10 mouse cellular contexts compared by ENCODE assay signal in the genomic region with DNA sequence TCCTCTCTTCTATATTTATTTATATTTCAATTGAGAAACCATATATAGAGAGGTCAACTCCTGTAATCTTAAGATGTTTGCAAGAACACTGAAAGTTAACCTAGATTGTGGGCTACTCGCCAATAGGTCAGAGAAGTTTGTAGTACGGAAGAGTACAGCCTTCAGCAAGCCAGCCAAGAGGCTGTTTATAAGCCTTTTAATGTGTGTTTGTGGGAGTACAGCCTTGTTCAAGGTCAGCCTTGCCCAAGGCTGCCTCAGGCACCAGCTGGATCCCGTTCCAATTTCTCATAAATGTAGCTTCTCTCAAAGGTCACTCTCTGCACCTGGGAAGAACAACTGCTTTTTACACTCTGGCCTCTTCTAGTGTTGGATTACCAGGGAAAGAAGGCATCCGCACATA.
A peak's percentile ranks its signal among the peaks of the same experiment; 100 is the strongest.
DNase-seq lines count a peak whose midpoint lies in the region; ATAC-seq lines count a peak whose summit lies in the region.
"Had no signal": no experiment of that assay in that cellular context is flagged by ENCODE, and none has a peak within 500 bp of the region (broad histone marks: within the 10 kb centered on the region; RNA-seq: fewer than 3 reads in every experiment).

No protein-coding gene starts in this region.

- peak; percentile 38 to 67 for DNase-seq in adrenal gland, adult (ENCODE audit: inconsistent age in 2 of 2, low spot score in 1 of 2)
- DNase-seq in adrenal gland, postnatal 4 days (ENCODE audit: low spot score in 2 of 2), result no peak
- DNase-seq in ovary, postnatal 36 days (ENCODE audit: low spot score), result peak; percentile 15
- no peak for DNase-seq in ovary, postnatal 10 days (ENCODE audit: low spot score)
- DNase-seq in kidney, postnatal 10 days, result peak; percentile 8
- no peak for DNase-seq in frontal cortex, postnatal 36 days (ENCODE audit: low spot score in 2 of 2)
- no peak for DNase-seq in heart, postnatal 25 days (ENCODE audit: low spot score)
- DNase-seq: cerebellum, adult 11-12 months; heart, adult 2 months had no signal

- ATAC-seq in activated CD4-positive, CD25-positive, alpha-beta regulatory T cell, adult 4 months, result no peak

- intact Hi-C loops in heart, postnatal 25 days (cut with DNase I), result no loop called here

Comparison
In these comparisons a context has a peak if more than half of its experiments do, and no peak if none do; other contexts are left out.
1. DNase-seq: peak in adrenal gland, adult (2 of 2), ovary, postnatal 36 days (single experiment) and kidney, postnatal 10 days (single experiment); none in adrenal gland, postnatal 4 days (0 of 2), ovary, postnatal 10 days (single experiment), frontal cortex, postnatal 36 days (0 of 2) and heart, postnatal 25 days (single experiment).